Mouse (Mus musculus): ENCODE results near the gene Slc9a5.

Gene Slc9a5

DNA sequence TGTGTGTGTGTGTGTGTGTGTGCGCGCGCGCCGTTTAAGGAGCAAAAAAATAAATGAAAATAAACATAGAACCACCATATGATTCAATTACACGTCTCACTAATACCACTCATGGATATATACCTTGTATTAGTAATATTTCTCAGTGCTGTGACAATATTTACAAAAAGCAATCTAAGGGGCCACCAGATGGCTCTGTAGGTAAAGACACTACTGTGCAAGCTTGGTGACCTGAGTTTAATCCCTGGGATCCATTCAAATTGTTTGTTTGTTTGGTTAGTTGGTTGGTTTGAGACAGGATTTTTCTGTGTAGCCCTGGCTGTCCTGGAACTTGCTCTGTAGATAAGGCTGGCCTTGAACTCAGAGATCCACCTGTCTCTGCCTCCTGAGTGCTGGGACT is 61.3 kb downstream of the Slc9a5 start:
- DNase-seq (ENCODE audit: low spot score), result no peak

DNA sequence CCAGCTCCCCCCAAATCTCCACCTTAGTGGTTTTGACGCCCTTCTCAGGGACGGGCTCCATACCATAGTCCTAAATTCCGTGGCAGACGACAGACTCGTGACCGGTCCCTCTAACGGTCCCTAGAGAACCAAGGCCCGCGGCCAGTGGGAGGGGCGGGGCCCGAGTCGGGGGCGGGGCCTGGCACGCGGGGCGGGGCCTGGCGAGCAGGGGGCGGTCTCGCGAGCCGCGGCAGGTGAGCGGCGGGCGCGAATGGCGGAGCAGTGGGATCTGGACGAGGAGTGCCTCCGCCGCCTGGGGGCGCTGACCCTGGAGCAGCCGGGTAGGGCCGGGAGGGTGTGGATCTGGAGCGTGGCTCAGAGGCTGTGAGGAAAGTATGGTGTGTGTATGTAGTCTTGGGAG is 64.7 kb downstream of the Slc9a5 start, which contains the start of the genes Kctd19 and Lrrc36:
Gene Kctd19, minus strand, starts transcription at position 112 of the 400 bp plus-strand sequence.
Gene Lrrc36, plus strand, starts transcription at position 181 of the 400 bp plus-strand sequence.
- peak; percentile 10 for DNase-seq (ENCODE audit: low spot score)

DNA sequence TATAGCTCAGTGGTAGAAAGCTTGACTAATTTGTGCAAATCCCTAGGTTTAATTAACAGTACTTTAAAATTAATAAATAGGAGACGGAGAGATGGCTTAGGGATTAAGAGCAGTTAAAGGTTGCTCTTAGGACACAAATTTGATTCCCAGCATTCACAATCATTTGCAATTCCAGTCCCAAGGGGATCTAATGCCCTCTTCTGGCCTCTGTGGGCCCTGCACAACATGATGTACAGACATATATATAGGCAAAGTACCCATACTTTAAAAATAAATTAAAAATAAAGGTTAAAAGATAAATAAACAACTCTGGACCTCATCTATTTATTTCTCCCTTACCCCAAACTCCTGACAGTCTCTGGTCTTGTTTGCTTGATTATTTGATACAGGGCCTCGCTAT is 70.3 kb downstream of the Slc9a5 start:
- DNase-seq (ENCODE audit: low spot score), result no peak
